Mouse (Mus musculus) erythroblast, embryonic 14.5 days (primary cell): ENCODE results near the gene Gm26727.
"Not testable (repeated sequence)": the region's sequence is repeated elsewhere in the genome, so short reads cannot be mapped to it uniquely, and the experiment has no call there.

ENCODE experiments used
- GATA1 ChIP-seq: IDR thresholded peaks from 2 replicates; pipeline ENCODE4 v1.6.1; 2012; ENCODE audit warnings: low read length, inconsistent platforms, mixed read lengths
- TAL1 ChIP-seq: IDR thresholded peaks from 3 replicates; pipeline ENCODE4 v1.6.1; 2012; ENCODE audit warnings: low read length, inconsistent platforms, mixed read lengths

DNA sequence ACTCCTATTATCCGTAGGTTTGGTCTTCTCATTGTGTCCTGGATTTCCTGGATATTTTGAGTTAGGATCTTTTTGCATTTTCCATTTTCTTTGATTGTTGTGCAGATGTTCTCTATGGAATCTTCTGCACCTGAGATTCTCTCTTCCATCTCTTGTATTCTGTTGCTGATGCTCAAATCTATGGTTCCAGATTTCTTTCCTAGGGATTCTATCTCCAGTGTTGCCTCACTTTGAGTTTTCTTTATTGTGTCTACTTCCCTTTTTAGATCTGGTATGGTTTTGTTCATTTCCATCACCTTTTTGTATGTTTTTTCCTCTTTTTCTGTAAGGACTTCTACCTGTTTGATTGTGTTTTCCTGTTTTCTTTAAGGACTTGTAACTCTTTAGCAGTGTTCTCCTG, 19.6 kb downstream of the Gm26727 start, which contains the start of gene Gm21830:
- TF ChIP-seq GATA1, TAL1: not testable (repeated sequence)
